Mouse (Mus musculus): ENCODE measurements around the gene Ccdc180. TPM values are rescaled to one million over a fixed set of nuclear protein-coding genes. Genes with fewer than 3 reads are reported as not detected.

Ccdc180 gene
- polyA plus RNA-seq, 1 experiment from 2014 or later, result 0.07 TPM

DNA sequence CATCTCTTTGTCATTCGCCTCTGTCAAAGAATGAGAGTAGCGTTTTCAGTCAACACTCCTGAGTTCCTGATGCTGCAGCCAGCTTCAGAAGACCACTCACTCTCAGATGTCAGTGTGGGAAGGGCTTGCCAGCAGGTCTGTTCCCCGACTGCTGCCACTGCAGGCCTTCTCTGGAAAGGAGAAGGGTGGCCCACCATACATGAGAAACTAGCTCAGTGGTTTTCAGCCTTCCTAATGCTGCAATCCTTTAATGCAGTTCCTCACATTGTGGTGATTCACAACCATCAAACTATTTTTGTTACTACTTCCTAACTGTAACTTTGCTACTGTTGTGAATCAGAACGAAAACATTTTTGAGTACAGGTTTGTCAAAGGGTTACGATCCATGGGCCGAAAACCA lies 616 bp upstream of the Ccdc180 start:
- no peak overlapping the region for H3K4me2 ChIP-seq (ENCODE audit: low read depth, low read length, severe bottlenecking)
- H3K4me3 ChIP-seq (ENCODE audit: low read depth, low read length), result no peak overlapping the region
- ATAC-seq (replicated peaks; ENCODE audit: low FRiP score) (no peak), DNase-seq (ENCODE audit: low spot score) (no peak)
- H3K4me1 ChIP-seq (replicated peaks; ENCODE audit: control insufficient read depth, insufficient read depth, low read length), result peaks cover 5% of the 10 kb centered on the region; the same call in 1 of the 2 replicates
- H3K36me3 ChIP-seq (ENCODE audit: control insufficient read depth, insufficient read depth, low read length), result no peaks in the 10 kb centered on the region
- 58% methylated on average over 6 of the region's 6 CpGs for WGBS
- H3K9ac ChIP-seq (ENCODE audit: low read length), result no peak overlapping the region
- H3K9me3 ChIP-seq (ENCODE audit: control insufficient read depth, low read length), result no peaks in the 10 kb centered on the region
- H3K27me3 ChIP-seq (ENCODE audit: control insufficient read depth, insufficient read depth, low read length), result no peaks in the 10 kb centered on the region
- no peak overlapping the region for H3K27ac ChIP-seq (ENCODE audit: low read depth, low read length)

DNA sequence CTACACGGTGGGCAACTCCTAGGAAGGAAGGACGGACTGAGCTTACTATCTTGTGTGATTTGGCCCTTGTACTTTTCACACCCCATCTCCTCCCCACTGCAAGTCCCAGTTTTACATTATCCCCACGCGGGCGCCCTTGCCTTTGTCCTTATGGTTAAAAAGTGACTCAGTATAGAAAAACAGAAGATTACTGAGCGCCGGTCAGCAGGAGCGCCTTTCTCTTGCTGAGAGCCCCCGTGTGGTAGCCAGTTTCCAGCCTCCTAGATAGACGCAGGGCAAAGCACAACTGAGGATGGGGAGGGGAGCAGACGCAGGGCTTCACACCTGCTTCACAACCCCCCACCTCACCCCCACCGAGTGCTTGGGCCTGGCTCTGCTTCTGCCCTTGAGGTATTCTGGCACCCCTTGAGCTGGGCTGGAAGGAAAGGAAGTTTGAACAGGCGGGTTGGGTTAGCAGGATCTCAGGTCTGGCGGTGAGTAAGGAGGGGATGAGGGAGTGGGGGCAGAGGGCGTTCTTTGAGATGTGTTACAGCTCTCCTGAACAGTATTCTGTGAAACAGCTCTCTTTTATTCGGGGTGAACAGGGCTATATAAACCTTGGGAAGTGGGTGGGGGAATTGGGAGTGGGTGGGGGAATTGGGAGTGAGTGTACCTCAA lies 6.5 kb downstream of the Ccdc180 start:
- Histone ChIP-seq H3K9me3 (ENCODE audit: control insufficient read depth, low read length) (no peaks in the 10 kb centered on the region), H3K4me1 (replicated peaks; ENCODE audit: control insufficient read depth, insufficient read depth, low read length) (no peaks in the 10 kb centered on the region; the same call in 1 of the 2 replicates), H3K4me2 (ENCODE audit: low read depth, low read length, severe bottlenecking) (no peak overlapping the region), H3K27me3 (ENCODE audit: control insufficient read depth, insufficient read depth, low read length) (no peaks in the 10 kb centered on the region), H3K4me3 (ENCODE audit: low read depth, low read length) (no peak overlapping the region), H3K27ac (ENCODE audit: low read depth, low read length) (no peak overlapping the region), H3K9ac (ENCODE audit: low read length) (no peak overlapping the region), H3K36me3 (ENCODE audit: control insufficient read depth, insufficient read depth, low read length) (no peaks in the 10 kb centered on the region)
- ATAC-seq (replicated peaks; ENCODE audit: low FRiP score) (no peak), DNase-seq (ENCODE audit: low spot score) (no peak)
- WGBS, result 17% methylated on average over 16 of the region's 16 CpGs

DNA sequence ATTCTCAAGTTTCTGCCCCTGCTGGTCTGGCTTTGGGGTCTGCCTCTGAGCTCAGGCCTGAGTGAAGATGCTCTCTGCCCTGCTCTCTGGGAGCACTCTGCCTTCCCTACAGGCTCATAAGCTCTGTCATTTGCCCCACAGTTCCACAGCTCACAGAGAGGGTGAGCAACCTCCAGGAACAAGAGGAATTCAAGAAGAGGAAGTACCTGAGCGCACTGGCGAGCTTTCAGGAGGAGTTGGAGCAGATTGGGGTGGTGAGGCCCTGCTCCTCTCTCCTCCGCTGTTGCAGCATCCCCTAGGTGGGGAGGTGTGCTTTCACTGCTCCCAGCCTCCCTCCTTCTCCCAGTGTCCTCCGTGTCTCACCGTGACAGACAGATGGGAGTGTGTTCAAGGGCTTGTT lies 8.3 kb downstream of the Ccdc180 start:
- DNase-seq (ENCODE audit: low spot score) (no peak), ATAC-seq (replicated peaks; ENCODE audit: low FRiP score) (no peak)
- no peaks in the 10 kb centered on the region for H3K9me3 ChIP-seq (ENCODE audit: control insufficient read depth, low read length)
- H3K4me1 ChIP-seq (replicated peaks; ENCODE audit: control insufficient read depth, insufficient read depth, low read length), result no peaks in the 10 kb centered on the region; the same call in 1 of the 2 replicates
- H3K36me3 ChIP-seq (ENCODE audit: control insufficient read depth, insufficient read depth, low read length), result no peaks in the 10 kb centered on the region
- H3K4me3 ChIP-seq (ENCODE audit: low read depth, low read length), result no peak overlapping the region
- H3K27me3 ChIP-seq (ENCODE audit: control insufficient read depth, insufficient read depth, low read length), result no peaks in the 10 kb centered on the region
- no peak overlapping the region for H3K27ac ChIP-seq (ENCODE audit: low read depth, low read length)
- H3K4me2 ChIP-seq (ENCODE audit: low read depth, low read length, severe bottlenecking), result no peak overlapping the region
- WGBS, result 48% methylated on average over 5 of the region's 5 CpGs
- H3K9ac ChIP-seq (ENCODE audit: low read length), result no peak overlapping the region

DNA sequence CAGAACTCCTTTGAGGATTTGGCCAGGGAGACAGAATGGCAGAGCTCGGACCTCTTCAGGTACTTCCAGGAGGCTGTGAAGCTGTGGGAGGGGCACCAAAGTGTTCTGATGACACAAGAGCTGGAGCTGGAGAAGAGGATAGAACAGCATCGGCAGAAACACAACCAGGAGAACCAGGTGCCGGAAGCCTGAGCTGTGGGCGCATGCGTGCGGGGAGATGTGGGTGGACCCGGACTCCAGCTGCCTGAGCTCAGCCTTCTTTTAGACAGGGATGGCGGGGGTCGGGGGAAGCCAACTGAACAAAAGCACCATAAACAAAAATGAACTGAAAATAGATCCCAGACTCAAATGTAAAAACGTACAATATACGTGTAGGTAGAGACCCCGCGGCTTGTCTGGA lies 19.2 kb downstream of the Ccdc180 start:
- no peak overlapping the region for H3K27ac ChIP-seq (ENCODE audit: low read depth, low read length)
- H3K4me2 ChIP-seq (ENCODE audit: low read depth, low read length, severe bottlenecking), result no peak overlapping the region
- DNase-seq (ENCODE audit: low spot score), result no peak
- no peak overlapping the region for H3K9ac ChIP-seq (ENCODE audit: low read length)
- no peaks in the 10 kb centered on the region for H3K4me1 ChIP-seq (replicated peaks; ENCODE audit: control insufficient read depth, insufficient read depth, low read length)
- no peaks in the 10 kb centered on the region for H3K9me3 ChIP-seq (ENCODE audit: control insufficient read depth, low read length)
- WGBS, result 95% methylated on average over 13 of the region's 13 CpGs
- H3K4me3 ChIP-seq (ENCODE audit: low read depth, low read length), result no peak overlapping the region
- ATAC-seq (replicated peaks; ENCODE audit: low FRiP score), result no peak
- H3K27me3 ChIP-seq (ENCODE audit: control insufficient read depth, insufficient read depth, low read length), result no peaks in the 10 kb centered on the region
- H3K36me3 ChIP-seq (ENCODE audit: control insufficient read depth, insufficient read depth, low read length), result no peaks in the 10 kb centered on the region

DNA sequence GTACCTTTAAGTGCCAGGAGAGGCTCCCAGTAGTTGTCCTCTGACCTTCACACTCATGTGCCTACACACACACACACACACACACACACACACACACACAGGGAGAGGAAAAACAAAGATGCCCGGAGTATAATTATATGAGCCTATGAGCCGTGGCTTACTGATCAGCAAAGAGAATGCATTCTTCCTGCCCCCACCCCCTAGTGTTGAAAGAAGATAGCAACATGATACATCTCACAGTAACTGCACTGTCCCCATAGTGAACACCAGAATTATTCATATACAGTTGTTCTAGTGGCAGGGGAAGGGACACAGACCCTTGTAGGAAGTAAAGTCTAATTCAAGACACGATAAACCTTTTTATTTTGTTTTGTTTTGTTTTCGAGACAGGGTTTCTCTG lies 19.8 kb downstream of the Ccdc180 start:
- no peak for DNase-seq (ENCODE audit: low spot score)
- H3K9ac ChIP-seq (ENCODE audit: low read length), result no peak overlapping the region
- no peaks in the 10 kb centered on the region for H3K9me3 ChIP-seq (ENCODE audit: control insufficient read depth, low read length)
- H3K27me3 ChIP-seq (ENCODE audit: control insufficient read depth, insufficient read depth, low read length), result no peaks in the 10 kb centered on the region
- no peaks in the 10 kb centered on the region for H3K36me3 ChIP-seq (ENCODE audit: control insufficient read depth, insufficient read depth, low read length)
- H3K4me3 ChIP-seq (ENCODE audit: low read depth, low read length), result no peak overlapping the region
- H3K27ac ChIP-seq (ENCODE audit: low read depth, low read length), result no peak overlapping the region
- ATAC-seq (replicated peaks; ENCODE audit: low FRiP score), result no peak
- WGBS, result 81% methylated on average over 4 of the region's 4 CpGs
- H3K4me2 ChIP-seq (ENCODE audit: low read depth, low read length, severe bottlenecking), result no peak overlapping the region
- no peaks in the 10 kb centered on the region for H3K4me1 ChIP-seq (replicated peaks; ENCODE audit: control insufficient read depth, insufficient read depth, low read length)

DNA sequence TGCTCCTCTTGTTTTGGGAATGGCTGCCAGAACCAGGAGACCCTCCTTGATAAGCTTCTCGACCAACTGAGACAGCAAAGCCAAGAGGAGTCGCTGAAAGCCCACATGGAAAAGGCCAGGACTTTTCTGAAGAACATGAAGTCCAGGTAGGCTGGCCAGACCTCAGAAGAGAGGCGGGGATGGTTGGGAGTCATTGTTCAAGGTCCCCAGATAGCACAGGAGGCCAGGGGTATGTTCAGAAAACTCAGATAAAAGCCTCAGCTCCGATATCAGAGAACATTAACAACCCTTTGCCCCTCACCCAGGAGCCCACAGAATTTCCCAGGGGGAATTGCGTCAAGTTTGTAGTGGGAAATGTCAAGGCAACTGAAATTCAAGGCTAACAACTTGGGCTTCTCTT lies 21.2 kb downstream of the Ccdc180 start:
- 83% methylated on average over 5 of the region's 5 CpGs for WGBS
- H3K36me3 ChIP-seq (ENCODE audit: control insufficient read depth, insufficient read depth, low read length), result no peaks in the 10 kb centered on the region

DNA sequence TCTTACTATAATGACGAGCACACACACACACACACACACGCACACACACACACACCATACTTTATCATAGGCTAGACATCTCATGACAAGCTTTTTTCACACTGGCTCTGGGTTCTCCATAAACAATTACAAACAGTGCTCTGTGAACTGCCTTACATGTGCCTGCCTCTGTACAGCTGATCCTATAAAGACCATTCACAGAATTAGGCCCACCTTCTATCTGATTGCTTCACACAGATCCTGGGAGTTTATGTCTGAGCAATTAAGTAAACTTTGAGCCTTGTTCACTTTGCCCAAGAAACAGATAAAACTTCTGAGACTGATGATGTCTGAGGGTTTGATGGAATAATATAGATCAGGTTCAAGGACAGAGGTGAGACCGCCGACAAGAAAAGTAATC lies 21.8 kb downstream of the Ccdc180 start:
- Histone ChIP-seq H3K9ac (ENCODE audit: low read length) (no peak overlapping the region), H3K4me3 (ENCODE audit: low read depth, low read length) (no peak overlapping the region), H3K36me3 (ENCODE audit: control insufficient read depth, insufficient read depth, low read length) (no peaks in the 10 kb centered on the region), H3K4me2 (ENCODE audit: low read depth, low read length, severe bottlenecking) (no peak overlapping the region), H3K4me1 (replicated peaks; ENCODE audit: control insufficient read depth, insufficient read depth, low read length) (no peaks in the 10 kb centered on the region), H3K27ac (ENCODE audit: low read depth, low read length) (no peak overlapping the region), H3K9me3 (ENCODE audit: control insufficient read depth, low read length) (no peaks in the 10 kb centered on the region), H3K27me3 (ENCODE audit: control insufficient read depth, insufficient read depth, low read length) (no peaks in the 10 kb centered on the region)
- ATAC-seq (replicated peaks; ENCODE audit: low FRiP score) (no peak), DNase-seq (ENCODE audit: low spot score) (no peak)
- 92% methylated on average over 4 of the region's 4 CpGs for WGBS

More for the DNA sequence above, 21.2 kb downstream of the Ccdc180 start:
- H3K27me3 ChIP-seq (ENCODE audit: control insufficient read depth, insufficient read depth, low read length), result no peaks in the 10 kb centered on the region
- H3K4me3 ChIP-seq (ENCODE audit: low read depth, low read length), result no peak overlapping the region
- no peak overlapping the region for H3K9ac ChIP-seq (ENCODE audit: low read length)
- H3K9me3 ChIP-seq (ENCODE audit: control insufficient read depth, low read length), result no peaks in the 10 kb centered on the region
- H3K4me1 ChIP-seq (replicated peaks; ENCODE audit: control insufficient read depth, insufficient read depth, low read length), result no peaks in the 10 kb centered on the region
- ATAC-seq (replicated peaks; ENCODE audit: low FRiP score) (no peak), DNase-seq (ENCODE audit: low spot score) (no peak)
- H3K4me2 ChIP-seq (ENCODE audit: low read depth, low read length, severe bottlenecking), result no peak overlapping the region
- H3K27ac ChIP-seq (ENCODE audit: low read depth, low read length), result no peak overlapping the region

DNA sequence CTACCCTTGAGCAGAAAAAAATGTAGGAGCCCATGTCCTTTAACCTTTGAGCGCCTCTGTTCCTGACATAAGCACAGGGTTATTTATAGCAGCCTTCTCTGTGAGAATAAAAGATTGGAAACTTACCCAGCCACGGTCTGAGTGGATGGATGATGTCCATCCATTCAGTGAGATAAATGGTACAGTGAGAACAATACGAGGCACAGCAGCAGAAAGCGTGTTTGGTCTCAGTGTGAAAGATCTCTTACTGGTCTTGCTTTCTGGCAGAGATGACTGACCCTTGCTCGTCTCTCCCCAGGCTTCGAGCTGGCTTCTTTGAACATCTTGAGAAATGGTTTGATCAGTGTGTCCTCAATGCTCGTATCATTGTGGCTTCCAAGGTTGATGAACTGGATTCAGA lies 27.0 kb downstream of the Ccdc180 start:
- DNase-seq (ENCODE audit: low spot score) (no peak), ATAC-seq (replicated peaks; ENCODE audit: low FRiP score) (no peak)
- no peak overlapping the region for H3K4me2 ChIP-seq (ENCODE audit: low read depth, low read length, severe bottlenecking)
- no peaks in the 10 kb centered on the region for H3K9me3 ChIP-seq (ENCODE audit: control insufficient read depth, low read length)
- H3K4me3 ChIP-seq (ENCODE audit: low read depth, low read length), result no peak overlapping the region
- no peaks in the 10 kb centered on the region for H3K4me1 ChIP-seq (replicated peaks; ENCODE audit: control insufficient read depth, insufficient read depth, low read length)
- WGBS, result 83% methylated on average over 7 of the region's 7 CpGs
- H3K36me3 ChIP-seq (ENCODE audit: control insufficient read depth, insufficient read depth, low read length), result no peaks in the 10 kb centered on the region
- H3K27ac ChIP-seq (ENCODE audit: low read depth, low read length), result no peak overlapping the region
- H3K9ac ChIP-seq (ENCODE audit: low read length), result no peak overlapping the region
- no peaks in the 10 kb centered on the region for H3K27me3 ChIP-seq (ENCODE audit: control insufficient read depth, insufficient read depth, low read length)

DNA sequence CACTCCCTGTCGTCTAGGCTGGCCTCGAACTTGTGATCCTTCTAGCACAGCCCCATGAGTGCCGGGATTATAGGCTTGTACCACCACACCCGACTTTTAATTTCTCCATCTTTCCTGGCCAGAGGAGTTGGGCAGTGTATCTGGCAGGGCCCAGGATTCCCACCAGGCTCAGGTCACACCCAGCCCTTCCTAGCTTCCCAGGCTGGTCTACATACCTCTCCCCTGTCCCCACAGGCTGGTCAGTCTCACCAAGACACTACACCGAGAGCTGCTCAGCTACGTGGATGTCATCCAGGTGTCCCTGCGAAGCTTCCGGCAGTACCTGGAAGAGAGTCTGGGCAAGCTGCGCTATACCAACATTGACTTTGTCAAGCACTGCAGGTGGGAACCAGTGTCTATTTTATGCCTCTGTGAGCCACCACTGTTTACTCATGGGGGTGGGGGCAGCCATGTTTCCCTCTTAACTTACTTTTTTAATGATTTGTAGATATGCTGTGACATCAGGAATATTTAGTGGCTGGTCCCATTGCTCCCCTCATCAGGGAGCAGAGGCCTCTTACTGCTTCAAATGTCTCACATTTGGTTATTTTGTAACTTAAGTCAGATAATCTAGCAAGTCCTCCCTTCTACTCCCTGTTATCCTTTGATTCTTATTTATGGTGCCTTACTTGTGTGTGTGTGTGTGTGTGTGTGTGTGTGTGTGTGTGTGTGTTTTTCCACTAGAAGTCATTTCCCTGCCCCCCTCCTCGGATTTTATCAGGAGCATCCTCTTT lies 31.7 kb downstream of the Ccdc180 start:
- H3K27me3 ChIP-seq (ENCODE audit: control insufficient read depth, insufficient read depth, low read length), result no peaks in the 10 kb centered on the region
- no peaks in the 10 kb centered on the region for H3K4me1 ChIP-seq (replicated peaks; ENCODE audit: control insufficient read depth, insufficient read depth, low read length)
- 87% methylated on average over 10 of the region's 10 CpGs for WGBS
- H3K4me2 ChIP-seq (ENCODE audit: low read depth, low read length, severe bottlenecking), result no peak overlapping the region
- no peak overlapping the region for H3K27ac ChIP-seq (ENCODE audit: low read depth, low read length)
- ATAC-seq (replicated peaks; ENCODE audit: low FRiP score) (no peak), DNase-seq (ENCODE audit: low spot score) (no peak)
- H3K9me3 ChIP-seq (ENCODE audit: control insufficient read depth, low read length), result no peaks in the 10 kb centered on the region
- no peaks in the 10 kb centered on the region for H3K36me3 ChIP-seq (ENCODE audit: control insufficient read depth, insufficient read depth, low read length)
- no peak overlapping the region for H3K4me3 ChIP-seq (ENCODE audit: low read depth, low read length)
- H3K9ac ChIP-seq (ENCODE audit: low read length), result no peak overlapping the region

All from forebrain, embryonic 11.5 days (tissue).